17 mouse cellular contexts compared by ENCODE assay signal in the genomic region with DNA sequence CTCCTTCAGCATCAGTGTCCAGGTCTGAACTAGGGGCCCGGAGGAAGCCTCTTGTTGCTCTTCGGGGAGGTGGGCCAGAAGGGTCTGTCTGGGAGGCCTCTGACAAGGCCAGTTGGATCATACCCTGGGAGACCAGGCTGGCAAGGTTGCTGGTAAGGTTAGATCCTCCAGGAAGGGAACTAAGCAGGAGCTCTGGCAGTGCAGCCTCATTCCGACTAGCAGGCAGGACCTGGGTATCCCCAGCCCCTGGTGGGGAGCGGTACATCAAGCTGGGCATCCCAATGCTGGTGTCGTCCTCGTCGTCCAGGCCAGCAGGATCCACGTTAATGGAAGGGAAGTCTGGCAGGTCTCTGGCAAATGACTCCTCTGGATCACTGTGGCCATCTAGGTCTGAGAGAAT. TPM values are rescaled to one million over a fixed set of nuclear protein-coding genes. Genes with fewer than 3 reads are reported as not detected.
"Had no signal": no experiment of that assay in that cellular context is flagged by ENCODE, and none has a peak within 500 bp of the region (broad histone marks: within the 10 kb centered on the region; RNA-seq: fewer than 3 reads in every experiment).

No protein-coding gene starts in this region.

- ATAC-seq: midbrain, embryonic 13.5 days; midbrain, embryonic 15.5 days had no signal

- H3K4me2 ChIP-seq: lung, embryonic 14.5 days; midbrain, embryonic 11.5 days; midbrain, embryonic 13.5 days; midbrain, embryonic 15.5 days; neural tube, embryonic 12.5 days; stomach, embryonic 15.5 days had no signal

- H3K9me3 ChIP-seq: megakaryocyte, embryonic 14.5 days; midbrain, embryonic 13.5 days; midbrain, embryonic 15.5 days; neural tube, embryonic 12.5 days; stomach, embryonic 15.5 days had no signal

- H3K4me3 ChIP-seq: megakaryocyte, embryonic 14.5 days; midbrain, embryonic 13.5 days; midbrain, embryonic 15.5 days; neural tube, embryonic 12.5 days; stomach, embryonic 15.5 days had no signal

- H3K9ac ChIP-seq: lung, embryonic 14.5 days; midbrain, embryonic 13.5 days; midbrain, embryonic 15.5 days; neural tube, embryonic 12.5 days; stomach, embryonic 15.5 days had no signal

- DNase-seq: lung, adult 18-20 months; lung, embryonic 14.5 days; lung, postnatal 14 days; lung, postnatal 36 days; right cerebral cortex, postnatal 14 days; thymus, adult 2 months; thymus, postnatal 25 days; thymus, postnatal 4 days had no signal

- H3K27ac ChIP-seq: macrophage; midbrain, embryonic 13.5 days; midbrain, embryonic 15.5 days; neural tube, embryonic 12.5 days; stomach, embryonic 15.5 days; stomach, postnatal 0 days had no signal

- H3K27me3 ChIP-seq: megakaryocyte, embryonic 14.5 days; midbrain, embryonic 13.5 days; midbrain, embryonic 15.5 days; neural tube, embryonic 12.5 days; stomach, embryonic 15.5 days had no signal

RNA-seq across cellular contexts. Expression of gene Hsd17b1, which starts 20.0 kb away (rescaled TPM):
- polyA plus RNA-seq: lung, embryonic 14.5 days; midbrain, embryonic 13.5 days; midbrain, postnatal 0 days had no signal
